8 mouse cellular contexts compared by ENCODE assay signal in the genomic region with DNA sequence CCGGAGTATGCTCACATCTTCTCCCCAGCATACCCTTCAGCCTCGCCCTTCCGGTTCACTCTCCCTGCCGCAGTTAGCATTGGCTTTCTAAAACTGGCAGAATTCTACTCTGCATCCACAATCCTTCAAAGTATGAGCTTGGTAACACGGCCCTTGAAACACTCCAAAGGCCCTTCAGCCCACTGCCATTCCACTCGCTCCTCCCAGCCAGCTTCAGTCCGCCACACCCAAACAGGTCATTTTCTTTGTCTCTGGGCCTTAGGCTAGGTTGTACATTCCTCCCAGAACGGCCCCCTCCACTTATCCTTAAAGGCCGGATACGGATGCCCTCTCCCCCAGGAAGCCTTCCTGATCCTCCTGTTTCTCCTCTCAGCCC. TPM values are rescaled to one million over a fixed set of nuclear protein-coding genes. Genes with fewer than 3 reads are reported as not detected.
DNase-seq lines count a peak whose midpoint lies in the region; ATAC-seq lines count a peak whose summit lies in the region.

No protein-coding gene starts in this region.

- ATAC-seq in hindbrain, embryonic 16.5 days: no peak
- ATAC-seq in lung, embryonic 15.5 days (ENCODE audit: borderline replicate concordance, extremely low read depth, low FRiP score, low TSS enrichment): peak; percentile 73

- 23% methylated on average over 10 of the region's 10 CpGs for WGBS in heart, embryonic 10.5 days
- 37% methylated on average over 10 of the region's 10 CpGs for WGBS in hindbrain, embryonic 16.5 days
- 17% methylated on average over 10 of the region's 10 CpGs for WGBS in lung, embryonic 15.5 days

- no peaks in the 10 kb centered on the region for H3K27me3 ChIP-seq in heart, embryonic 10.5 days (ENCODE audit: insufficient read depth, poor library complexity, severe bottlenecking)
- H3K27me3 ChIP-seq in hindbrain, embryonic 16.5 days (replicated peaks; ENCODE audit: control insufficient read depth, insufficient read depth, low read length): no peaks in the 10 kb centered on the region
- no peaks in the 10 kb centered on the region for H3K27me3 ChIP-seq in lung, embryonic 15.5 days

- H3K9ac ChIP-seq in hindbrain, embryonic 16.5 days (ENCODE audit: low read depth, low read length): no peak overlapping the region; the same call in 1 of the 2 replicates
- H3K9ac ChIP-seq in lung, embryonic 15.5 days: no peak overlapping the region

- H3K4me3 ChIP-seq in heart, embryonic 10.5 days: peak overlapping the region; percentile 38; the same call in 1 of the 2 replicates
- no peak overlapping the region for H3K4me3 ChIP-seq in hindbrain, embryonic 16.5 days (ENCODE audit: low read length)
- H3K4me3 ChIP-seq in lung, embryonic 15.5 days: peak overlapping the region; percentile 10; the same call in 1 of the 2 replicates

- peak overlapping the region; percentile 35 for H3K4me2 ChIP-seq in hindbrain, embryonic 16.5 days (ENCODE audit: low read length)
- H3K4me2 ChIP-seq in lung, embryonic 15.5 days: peak overlapping the region; percentile 45

- H3K4me1 ChIP-seq in heart, embryonic 10.5 days: peaks cover 40% of the 10 kb centered on the region
- H3K4me1 ChIP-seq in hindbrain, embryonic 16.5 days (ENCODE audit: control insufficient read depth, insufficient read depth, low read depth, low read length): peaks cover 16% of the 10 kb centered on the region; the same call in 1 of the 2 replicates
- peaks cover 43% of the 10 kb centered on the region for H3K4me1 ChIP-seq in lung, embryonic 15.5 days

- no peaks in the 10 kb centered on the region for H3K9me3 ChIP-seq in heart, embryonic 10.5 days
- no peaks in the 10 kb centered on the region for H3K9me3 ChIP-seq in hindbrain, embryonic 16.5 days (ENCODE audit: control insufficient read depth, low read length)
- H3K9me3 ChIP-seq in lung, embryonic 15.5 days: no peaks in the 10 kb centered on the region

- H3K27ac ChIP-seq in heart, embryonic 10.5 days: peak overlapping the region; percentile 79
- H3K27ac ChIP-seq in hindbrain, embryonic 16.5 days (ENCODE audit: low read depth, low read length): peak overlapping the region; percentile 29; the same call in 1 of the 2 replicates
- peak overlapping the region; percentile 97 for H3K27ac ChIP-seq in lung, embryonic 15.5 days

- intact Hi-C loops in heart, postnatal 14 days (cut with DNase I): no loop called here

- 0 out of 2 replicates have a peak, but pooled peaks cover 4% of the 10 kb centered on the region for H3K36me3 ChIP-seq in heart, embryonic 10.5 days
- H3K36me3 ChIP-seq in hindbrain, embryonic 16.5 days (ENCODE audit: control insufficient read depth, insufficient read depth, low read length): no peaks in the 10 kb centered on the region
- H3K36me3 ChIP-seq in lung, embryonic 15.5 days: no peaks in the 10 kb centered on the region

- peak; percentile 73 for DNase-seq in heart, embryonic 10.5 days (ENCODE audit: low spot score)
- no peak for DNase-seq in heart, postnatal 14 days
- DNase-seq in ES-CJ7 (ENCODE audit: low read depth, low spot score): peak; percentile 95
- no peak for DNase-seq in right cerebral cortex, postnatal 10 days (ENCODE audit: low spot score in 2 of 2)
- DNase-seq in right cerebral cortex, postnatal 14 days: no peak
- no peak for DNase-seq in retina, postnatal 1 day

RNA-seq across cellular contexts. Expression of a gene that starts 26.1 kb away (rescaled TPM):
- polyA plus RNA-seq in heart, embryonic 10.5 days (2016; fragmentation: Nextera tagmentation; extraction: Ambion mirVana): 51.1 and 58.5 TPM in 2 replicates
- 100 to 1,000 TPM; 133 to 135 TPM for total RNA-seq in heart, postnatal 14 days (2021)
- 22.7 and 23.2 TPM in 2 replicates for polyA plus RNA-seq in hindbrain, embryonic 16.5 days (2015; fragmentation: Nextera tagmentation; extraction: Ambion mirVana)
- polyA plus RNA-seq in lung, embryonic 15.5 days (2015; fragmentation: Nextera tagmentation; extraction: Ambion mirVana): 120 and 136 TPM in 2 replicates

Comparison
In these comparisons a context has a peak if more than half of its experiments do, and no peak if none do; other contexts are left out.
1. DNase-seq: peak in heart, embryonic 10.5 days (single experiment) and ES-CJ7 (single experiment); none in heart, postnatal 14 days (0 of 2), right cerebral cortex, postnatal 10 days (0 of 2), right cerebral cortex, postnatal 14 days (single experiment) and retina, postnatal 1 day (single experiment).
2. H3K27ac ChIP-seq: peak in every context shown above with its lines; median percentile 97 in lung, embryonic 15.5 days; 79 in heart, embryonic 10.5 days; 29 in hindbrain, embryonic 16.5 days.